Mouse (Mus musculus) testis, postnatal 10 days (tissue): ENCODE data around the gene Cdk1.

Source experiments
- DNase-seq: peaks from one replicate; pipeline ENCODE4 v3.0.0; 2021; ENCODE audit warnings: low spot score

Cdk1 gene

DNA sequence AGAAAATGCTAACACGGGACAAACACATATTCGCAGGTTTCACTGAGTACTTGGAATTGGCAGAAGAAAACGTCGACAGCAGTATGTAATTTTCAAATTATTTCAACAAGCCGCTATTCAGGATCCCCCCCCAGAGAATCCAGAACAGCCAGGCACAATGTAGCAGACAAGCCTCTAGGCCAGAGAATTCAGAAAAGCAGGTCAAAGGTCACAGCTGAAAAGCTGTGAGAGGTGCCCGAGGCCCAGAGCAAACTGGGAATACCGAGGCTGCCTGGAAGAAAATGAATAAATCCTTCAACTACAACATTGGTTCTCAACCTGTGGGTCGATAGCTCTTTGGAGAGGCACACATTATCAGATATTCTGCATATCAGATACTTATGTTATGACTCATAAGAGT, 4.5 kb downstream of the Cdk1 start:
- no peak for DNase-seq

DNA sequence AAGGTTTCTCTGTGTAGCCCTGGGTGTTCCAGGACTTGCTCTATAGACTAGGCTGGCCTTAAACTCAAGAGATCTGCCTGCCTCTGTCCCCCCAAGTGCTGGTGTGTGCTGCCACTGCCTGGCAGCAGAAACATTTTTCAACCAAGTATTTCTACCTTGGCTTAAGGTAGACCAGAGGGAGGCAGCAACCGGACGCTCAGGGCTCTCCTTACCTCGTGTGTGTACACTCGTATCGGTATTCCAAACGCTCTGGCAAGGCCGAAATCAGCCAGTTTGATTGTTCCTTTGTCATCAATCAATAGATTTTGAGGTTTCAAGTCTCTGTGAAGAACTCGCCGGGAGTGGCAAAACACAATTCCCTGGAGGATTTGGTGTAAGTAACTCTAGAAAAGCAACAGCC, 10.4 kb downstream of the Cdk1 start:
- DNase-seq, result no peak

DNA sequence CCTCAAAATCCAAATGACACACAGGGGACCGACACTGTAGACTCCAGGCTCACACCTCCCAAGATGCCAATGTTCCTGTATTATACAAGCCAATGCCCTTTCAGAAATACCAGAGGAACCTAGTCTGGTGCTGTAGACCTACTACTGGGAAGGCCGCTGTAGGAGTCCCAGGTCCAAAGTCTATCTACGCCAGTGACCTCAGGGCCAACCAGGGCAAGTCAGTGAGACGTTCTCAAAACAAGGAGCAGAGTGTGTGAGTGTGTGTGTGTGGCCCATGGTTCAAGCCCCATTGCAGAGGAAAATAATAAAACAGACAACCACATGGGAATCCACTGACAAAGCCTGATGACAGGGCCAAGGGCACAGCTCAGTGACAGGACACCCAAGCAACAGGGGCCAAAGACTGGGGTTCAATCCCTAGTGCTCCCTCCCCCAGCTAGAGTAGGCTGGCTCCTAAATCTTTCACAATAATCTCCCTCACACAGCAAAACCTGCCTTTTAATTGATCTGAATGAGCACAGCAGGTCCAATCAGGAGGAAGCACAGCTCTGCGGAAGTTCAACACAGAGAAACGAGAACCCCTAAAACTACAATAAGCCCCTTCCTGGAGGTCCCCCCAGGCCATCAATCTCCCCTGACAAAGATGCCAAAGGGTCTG, 11.0 kb downstream of the Cdk1 start:
- no peak for DNase-seq

DNA sequence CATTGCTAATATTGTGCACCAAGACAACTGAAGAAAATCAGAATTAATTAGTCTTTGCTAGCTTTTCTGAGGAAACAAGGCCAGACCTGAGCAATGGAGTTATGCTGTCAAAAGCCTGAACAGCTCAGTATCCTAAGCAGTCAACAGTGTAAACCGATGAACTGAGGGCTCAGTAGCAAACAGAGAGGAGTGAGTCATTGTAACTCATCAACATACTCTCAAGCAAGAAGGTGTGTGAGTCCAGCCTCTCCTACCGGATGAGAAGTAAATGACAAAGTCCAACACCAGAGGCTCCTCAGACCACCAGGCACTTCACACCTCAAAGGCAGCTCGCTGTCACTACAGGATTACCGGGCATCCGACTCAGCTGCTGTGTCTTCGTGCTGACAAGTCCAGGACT, 12.7 kb downstream of the Cdk1 start:
- DNase-seq, result no peak

DNA sequence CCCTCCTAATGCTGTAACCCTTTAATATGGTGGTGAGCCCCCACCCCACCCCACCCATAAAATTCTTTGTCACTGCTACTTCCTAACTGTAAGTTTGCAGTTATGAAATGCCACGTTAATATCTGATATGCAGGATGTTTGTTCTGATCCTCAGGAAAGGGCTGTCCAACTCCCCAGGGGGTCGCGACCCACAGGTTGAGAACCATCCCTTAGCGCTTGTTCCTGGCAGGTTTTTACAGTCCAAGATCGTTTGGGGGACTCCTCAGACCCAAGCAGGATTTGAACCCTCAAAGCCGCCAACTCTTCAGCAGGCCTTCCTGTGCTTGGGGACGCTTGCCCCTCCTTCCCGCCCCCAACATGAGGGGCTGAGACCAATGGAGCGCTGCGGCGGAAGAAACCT, 16.5 kb downstream of the Cdk1 start:
- DNase-seq, result no peak

DNA sequence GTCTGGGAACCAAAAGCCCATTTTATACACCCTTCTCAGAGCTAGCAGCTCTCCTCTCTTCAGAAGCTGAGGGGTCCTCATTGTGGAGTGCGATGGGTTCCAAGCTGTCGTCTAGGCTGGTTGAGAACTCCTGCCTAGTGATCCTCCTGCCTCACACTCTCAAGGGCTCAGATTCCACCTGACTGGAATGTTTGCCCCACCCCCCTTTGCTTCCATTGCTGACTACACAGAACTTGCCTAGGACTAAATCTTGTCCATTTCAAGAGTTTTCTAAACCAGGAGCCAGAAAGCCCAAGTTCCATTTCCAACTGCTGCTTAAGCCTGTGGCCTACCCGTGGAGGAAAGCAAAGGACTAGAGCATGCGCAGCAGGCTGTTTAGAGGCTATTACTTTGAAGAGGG, 17.1 kb downstream of the Cdk1 start:
- no peak for DNase-seq

DNA sequence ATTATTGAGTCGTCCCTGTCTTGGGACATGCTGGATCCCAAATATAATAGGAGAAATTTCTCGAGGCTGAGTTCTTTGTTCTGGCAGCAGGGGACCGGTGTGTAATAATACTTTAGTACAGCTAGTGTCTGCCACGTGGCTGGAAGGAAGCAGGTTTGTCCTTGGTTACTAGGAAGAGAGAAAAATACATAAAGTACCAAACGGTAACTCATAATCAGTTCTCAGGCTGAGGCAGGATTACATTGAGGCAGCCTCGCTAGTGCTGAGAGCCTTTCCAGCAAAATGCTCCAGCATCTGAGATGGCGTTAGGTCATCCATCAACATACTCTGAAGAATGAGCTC, 17.6 kb downstream of the Cdk1 start:
- no peak for DNase-seq

DNA sequence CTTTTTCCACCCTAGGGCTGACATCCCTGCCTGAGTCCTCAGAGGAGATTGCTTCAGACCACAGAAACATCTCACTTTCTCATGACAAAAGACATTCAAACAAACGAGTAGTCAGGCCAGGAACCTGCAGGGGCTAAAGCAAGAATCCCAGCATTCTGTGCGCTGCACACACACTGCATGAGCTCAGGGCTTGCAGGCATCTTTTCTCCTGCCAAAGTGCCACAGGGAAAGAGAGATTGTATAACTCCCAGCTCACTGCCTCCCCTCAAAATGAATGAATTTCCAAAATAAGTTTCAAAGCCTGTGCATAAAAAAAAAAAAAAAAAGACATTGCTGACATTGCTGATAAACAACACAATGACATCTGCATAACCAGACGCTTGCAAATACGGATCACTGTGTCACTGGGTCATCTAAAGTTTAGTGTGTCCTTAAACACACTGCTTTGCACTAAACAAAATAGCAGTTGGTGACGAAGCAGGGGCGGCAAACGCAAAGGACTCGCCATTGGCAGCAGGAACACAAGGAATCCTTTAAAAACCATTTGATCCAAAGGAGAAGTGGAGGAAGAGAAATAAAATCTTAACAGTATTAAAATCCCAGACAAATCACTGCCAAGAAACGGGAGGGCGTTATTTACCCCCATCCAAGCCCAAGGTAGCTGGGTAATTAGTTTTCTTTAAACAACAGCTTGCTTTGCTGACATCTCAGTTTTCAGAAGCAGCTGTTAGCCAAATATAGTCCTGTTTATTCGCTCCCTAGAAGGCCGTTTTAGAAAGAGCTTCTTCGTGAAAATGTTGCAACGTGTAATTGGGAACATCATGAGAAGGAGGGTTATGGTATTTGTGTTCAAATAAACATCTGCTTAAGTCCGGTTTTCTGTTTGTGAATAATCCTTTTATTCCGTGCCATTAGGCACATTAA, 18.2 kb downstream of the Cdk1 start:
- DNase-seq, result no peak

DNA sequence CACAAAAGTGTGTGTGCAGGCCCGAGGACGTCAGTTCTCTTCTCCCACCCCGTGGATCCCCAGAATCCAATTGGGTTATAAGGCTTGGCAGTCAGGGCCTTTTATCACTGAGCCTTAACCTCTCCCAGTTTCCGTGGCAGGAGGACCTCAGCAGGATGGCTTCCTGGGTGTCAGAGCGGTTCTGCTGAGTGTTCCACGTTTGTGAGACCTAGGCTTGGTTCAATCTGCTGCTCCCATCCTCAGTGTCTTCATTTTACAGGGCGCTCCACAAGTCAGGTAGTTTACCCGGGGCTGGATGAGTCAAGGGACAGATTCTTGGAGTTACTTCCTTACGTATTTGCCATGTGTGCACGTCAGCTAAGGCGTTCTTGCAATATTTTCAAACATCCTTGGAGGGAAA, 19.5 kb downstream of the Cdk1 start:
- no peak for DNase-seq

DNA sequence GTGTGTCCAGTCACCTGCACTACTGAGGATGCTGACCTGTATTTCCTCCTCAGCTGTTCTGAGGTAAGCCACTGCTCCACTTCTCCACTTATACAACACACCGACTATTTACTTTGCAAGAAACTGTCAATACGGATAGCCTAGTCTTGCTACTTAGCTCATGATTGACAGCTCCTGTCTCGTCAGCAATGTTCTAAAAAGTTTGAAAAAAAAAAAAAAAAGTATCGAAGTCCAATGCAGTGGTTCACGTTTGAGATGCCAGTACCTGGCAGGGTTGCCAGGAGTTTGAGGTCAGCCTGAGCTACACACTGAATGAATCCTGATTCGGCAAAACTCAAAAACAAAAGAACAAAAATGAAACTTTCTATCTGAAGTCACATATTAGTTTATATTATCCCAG, 21.5 kb downstream of the Cdk1 start:
- DNase-seq, result no peak

DNA sequence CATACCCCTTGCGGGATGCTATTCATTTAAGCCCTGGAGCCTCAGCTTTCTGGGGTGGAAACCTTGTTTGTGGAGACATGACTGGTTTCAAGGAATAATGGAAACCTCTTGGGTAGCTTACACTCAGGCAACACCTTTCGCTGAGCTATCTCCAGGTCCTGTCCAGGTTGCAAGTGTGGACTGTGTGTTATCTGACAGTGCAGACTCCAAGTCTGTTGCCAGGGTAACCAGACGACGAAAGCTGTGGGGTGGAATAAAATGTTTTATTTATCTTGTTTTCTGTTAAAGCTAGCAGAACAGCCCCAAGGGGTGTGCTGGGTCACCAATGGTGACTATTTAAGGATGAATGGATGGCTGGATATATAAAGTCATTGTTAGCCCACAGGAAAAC, 24.1 kb downstream of the Cdk1 start:
- DNase-seq, result no peak

DNA sequence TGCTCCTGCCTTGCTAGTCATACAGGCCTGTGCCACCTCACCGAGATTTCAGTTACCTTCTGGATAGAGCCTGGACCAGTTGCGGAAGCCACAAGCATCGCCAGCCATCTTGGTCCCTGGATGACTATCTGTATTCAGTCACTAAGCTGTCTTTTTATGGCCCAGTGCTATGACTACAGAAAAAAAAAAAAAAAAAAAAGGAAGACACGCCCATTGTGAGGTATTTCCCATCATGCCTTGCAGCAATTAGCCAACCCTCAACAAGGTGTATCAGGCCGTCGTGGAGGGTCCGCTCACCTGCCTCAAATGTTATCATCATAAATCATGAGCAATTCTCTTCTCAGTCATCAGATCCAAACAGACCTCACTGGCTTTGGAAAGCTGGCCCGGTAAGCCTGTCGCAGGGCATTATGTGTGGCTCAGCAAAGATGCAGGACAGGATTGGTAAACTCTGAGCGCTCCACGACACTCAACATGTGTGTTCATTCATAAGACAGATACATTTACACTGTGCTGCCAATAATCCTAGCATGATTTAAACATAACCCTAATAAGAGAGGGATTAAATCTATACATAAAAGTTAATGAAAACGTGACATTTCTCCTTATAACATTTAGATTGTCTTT, 24.6 kb downstream of the Cdk1 start:
- DNase-seq, result no peak

DNA sequence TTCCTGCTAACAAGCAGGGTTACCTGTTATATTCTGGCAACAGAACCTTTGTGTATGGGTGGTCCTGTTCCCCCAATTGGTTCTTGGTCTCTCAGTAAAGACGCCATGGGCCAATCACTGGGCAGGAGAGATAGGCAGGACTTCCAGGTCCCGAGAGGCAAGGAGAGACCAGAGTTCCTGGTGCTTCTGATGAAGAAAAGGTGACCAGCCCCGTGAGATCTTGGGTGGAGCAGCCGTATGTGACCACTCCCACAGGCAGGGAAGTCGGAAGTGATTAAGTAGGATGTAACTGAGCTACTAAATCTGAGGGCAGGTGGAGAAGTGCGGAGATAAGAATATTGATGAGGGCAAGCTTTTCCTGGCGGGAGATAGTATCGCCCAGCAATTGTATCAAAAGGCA, 25.4 kb downstream of the Cdk1 start:
- DNase-seq, result no peak

DNA sequence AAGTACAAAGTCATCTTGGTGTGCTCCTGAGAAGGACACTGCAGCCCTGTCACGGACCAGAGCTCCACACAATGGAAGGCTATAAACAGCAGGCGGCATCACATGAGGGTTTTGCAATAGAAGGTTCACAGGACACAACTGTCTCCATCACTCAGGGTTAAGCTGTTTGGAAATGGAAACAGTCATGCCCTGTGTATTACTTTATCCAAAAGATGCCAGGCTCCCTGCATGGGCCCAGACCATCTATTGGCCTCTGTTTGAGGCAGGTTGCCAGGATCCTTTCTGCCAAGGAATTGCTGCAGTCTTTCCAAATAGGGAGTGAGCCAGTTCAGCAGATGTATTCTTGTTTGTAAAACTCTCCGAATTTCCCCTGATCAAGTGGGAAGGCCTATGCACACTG, 26.3 kb downstream of the Cdk1 start:
- no peak for DNase-seq

DNA sequence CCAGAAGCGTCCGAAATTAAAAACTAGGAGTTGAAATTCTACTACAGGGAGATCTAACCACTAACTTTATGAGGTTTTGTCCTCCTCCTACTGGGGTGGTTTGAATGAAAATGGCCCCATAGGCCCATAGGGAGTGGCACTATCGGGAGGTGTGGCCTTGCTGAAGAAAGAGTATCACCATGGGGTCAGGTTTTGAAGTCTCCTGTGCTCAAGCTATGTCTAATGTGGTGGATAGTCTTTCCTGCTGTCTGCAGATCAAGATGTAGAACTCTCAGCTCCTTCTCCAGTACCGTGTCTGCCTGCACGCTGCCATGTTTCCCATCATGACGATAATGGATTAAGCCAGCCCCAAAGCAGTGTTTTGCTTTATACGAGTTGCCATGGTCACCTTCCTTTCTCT, 27.9 kb downstream of the Cdk1 start:
- no peak for DNase-seq

DNA sequence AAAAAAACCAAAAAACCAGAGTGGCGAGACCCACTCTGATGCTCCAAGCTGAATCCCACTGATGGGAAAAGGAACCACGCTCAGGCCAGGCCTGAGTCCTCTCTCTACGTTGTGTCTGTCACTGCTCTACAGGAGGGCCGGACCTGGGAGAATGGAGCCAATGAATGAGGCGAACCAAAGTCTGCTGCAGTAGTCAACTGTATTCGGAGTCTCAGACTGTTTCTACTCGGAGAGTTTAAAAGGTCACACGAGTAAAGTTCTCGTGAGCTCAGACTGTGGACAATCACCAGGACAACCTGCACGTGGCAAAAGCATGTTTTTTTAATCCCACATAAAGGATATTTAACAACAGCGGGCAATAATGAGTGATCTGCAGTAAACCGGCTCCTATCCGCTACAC, 28.8 kb downstream of the Cdk1 start:
- no peak for DNase-seq

DNA sequence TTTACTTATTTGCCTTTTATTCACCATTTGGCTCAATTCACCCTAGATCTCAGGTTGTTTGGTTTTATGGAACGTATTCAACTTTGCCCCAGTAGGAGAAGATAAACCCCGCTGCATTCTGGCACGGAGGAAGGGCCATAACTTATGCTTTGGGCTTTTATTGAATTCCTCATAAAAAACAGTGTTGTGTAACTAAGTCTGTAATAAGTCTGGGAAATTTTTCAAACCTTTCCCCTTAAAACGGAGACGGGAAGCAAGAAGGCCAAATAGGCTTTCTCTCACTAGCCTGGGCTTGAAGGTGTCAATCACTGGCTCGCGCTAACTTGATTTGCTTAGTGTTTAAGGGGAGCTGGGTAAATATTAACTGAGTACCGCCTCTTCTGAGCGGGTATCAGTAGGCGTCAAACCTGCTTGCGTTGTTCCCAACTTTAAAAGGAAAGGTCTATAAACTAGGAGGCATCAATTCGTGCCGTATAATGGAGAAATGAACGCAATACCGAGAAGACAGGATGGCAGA, 31.2 kb downstream of the Cdk1 start:
- DNase-seq, result no peak

DNA sequence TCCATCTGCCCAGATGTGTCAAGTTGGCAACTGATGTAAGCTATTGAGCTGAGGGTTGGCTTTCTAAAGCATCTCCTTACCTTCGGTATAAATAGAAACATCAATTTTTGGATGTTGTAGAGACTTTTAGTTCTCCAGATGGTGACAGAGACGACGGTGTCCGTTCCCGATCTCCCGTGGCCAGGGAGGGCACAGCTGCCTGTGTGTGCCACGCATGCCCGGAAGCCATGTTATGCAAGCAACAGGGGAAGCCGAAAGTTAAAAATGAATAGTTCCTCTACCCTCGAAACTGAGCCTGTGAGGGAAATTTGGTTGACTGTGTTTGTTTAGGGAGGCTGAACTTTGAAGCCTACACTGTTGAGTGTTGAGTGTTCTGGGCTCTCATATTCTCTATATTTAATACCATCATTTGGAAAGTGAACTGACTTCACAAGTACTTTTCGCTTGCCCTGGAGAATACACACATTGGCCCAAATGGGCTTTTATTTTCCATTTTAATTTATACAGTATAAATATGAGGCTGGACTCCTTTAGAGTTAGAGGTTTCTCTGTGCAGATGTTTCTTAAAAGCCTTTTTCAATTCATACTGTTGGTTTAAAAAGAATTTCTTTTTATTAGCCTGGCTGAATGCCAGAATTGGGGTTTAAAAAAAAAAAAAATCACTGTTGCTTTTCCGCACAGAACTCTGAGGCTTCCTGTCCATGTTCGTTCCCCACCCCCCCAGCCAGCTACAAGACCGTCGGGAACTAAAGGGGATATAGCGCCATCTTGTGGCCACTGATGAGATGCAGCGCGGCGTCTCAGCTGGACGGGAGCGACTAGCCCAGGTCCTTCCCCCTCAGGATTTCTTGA, 31.8 kb downstream of the Cdk1 start:
- DNase-seq, result peak; percentile 93

DNA sequence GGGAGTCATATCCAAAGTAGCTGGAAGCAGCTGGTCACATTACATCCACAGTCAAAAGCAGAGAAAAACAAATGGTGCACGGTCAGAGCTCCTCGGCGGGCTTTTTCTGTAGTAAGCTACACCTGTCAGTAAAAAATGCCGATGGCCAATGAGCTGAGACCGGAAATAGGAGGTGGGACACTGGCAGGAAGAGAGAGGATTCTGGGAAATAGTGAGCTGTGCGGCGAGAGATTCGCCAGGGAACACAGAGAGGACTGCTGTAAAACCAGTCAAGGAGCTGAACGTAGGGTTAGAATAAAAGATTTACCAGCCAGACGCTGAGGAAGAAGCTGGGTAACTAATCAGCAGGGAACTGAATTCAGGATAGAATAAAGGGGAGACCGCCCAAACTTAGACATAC, 34.2 kb downstream of the Cdk1 start:
- no peak for DNase-seq

DNA sequence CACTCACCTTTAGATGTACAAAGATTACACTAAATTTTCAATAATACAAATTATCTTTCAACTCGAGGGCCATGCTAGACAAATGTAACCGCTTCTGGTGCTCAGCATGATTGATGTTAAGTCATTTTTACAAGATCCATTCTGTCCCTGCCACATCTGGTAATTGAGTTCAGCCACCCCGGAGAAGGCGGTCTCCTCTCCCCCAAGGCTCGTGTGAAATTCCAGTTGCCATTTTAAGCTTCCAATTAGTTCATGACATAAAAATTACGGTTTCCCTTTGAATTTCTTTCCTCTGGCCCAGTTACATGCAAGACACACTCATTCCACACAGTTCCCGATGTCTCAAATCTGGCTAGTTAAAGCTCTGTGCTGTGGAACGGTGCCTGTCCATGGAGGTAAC, 38.8 kb downstream of the Cdk1 start:
- no peak for DNase-seq

DNA sequence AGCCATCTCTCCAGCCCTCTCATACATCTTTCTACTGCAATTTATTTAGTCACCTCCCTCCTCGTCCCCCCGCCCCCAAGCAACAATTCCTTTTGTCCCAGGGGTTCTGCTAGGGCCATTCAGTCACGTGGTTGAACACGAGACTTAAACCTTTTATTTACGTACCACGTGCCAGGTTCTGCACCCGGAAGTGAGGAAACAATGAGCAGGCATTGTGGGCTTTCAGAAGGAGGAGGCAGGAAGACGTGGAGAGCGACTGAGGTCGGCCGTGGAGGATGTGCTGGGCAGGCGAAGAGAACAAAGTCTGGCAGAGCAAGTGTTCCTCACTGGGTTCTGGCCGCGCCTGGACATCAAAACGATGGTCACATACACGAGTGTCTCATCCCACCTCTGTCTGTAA, 40.9 kb downstream of the Cdk1 start:
- no peak for DNase-seq

DNA sequence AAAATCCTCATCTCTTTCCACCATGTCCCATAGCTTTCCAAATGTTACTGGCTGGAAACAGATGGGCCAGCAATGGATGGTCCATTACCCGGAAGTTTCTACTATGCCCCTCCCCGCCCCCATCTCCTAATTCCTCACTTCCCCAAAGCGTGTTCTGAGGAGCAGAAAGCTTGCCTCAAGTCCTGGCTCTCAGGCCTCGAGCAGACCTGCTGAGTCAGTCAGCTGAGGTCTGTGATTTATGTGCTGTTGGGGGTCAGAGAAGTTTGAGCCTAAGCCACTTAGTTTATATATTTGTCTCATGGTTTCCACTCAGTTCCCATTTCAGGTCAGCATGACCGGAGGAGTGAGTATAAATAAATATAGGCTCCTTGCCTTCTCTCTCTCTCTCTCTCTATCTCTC, 43.6 kb downstream of the Cdk1 start:
- no peak for DNase-seq
